Mouse (Mus musculus) Patski (cell line): ENCODE measurements around the gene E430018J23Rik. TPM values are rescaled to one million over a fixed set of nuclear protein-coding genes. Genes with fewer than 3 reads are reported as not detected.

Source experiments
- ATAC-seq: fragments of 100-300 bp; one replicate; pipeline ENCODE4 v1.8.0; 2021
- CTCF ChIA-PET: fragments of 350-600 bp; sonication (Branson Sonifier 250); formaldehyde crosslinking; loops from one replicate; lab custom pipeline; 2022; ENCODE audit warnings: inconsistent platforms; lab: Charles Lee
- POLR2A ChIA-PET: fragments of 350-600 bp; sonication (Branson Sonifier 250); formaldehyde crosslinking; loops from one replicate; lab custom pipeline; 2022; ENCODE audit warnings: antibody characterized with exemption, inconsistent platforms; lab: Charles Lee
- DNase-seq: peaks from one replicate; pipeline ENCODE4 v3.0.0-alpha.2; 2011; ENCODE audit warnings: low read depth, low spot score
- H3K27me3 ChIP-seq: fragments of 371-371 bp; one replicate; pipeline ENCODE4 v1.5.1; 2021
- CTCF ChIP-seq: fragments of 100-300 bp; IDR thresholded peaks from one replicate; pipeline ENCODE4 v1.5.1; 2021
- in situ Hi-C: fragments of 300-500 bp; cut with MboI; formaldehyde crosslinking; loops from 3 replicates; pipeline ENCODE4 v1.11.1; 2018; ENCODE audit warnings: low pct_unique_long_range_greater_than_20kb, mixed read lengths
- polyA plus RNA-seq: library from polyadenylated mRNA; unstranded; gene quantifications from one replicate; pipeline ENCODE4 v1.2.3, GENCODE M21; 2021

E430018J23Rik gene
- 10.0 TPM for polyA plus RNA-seq

DNA sequence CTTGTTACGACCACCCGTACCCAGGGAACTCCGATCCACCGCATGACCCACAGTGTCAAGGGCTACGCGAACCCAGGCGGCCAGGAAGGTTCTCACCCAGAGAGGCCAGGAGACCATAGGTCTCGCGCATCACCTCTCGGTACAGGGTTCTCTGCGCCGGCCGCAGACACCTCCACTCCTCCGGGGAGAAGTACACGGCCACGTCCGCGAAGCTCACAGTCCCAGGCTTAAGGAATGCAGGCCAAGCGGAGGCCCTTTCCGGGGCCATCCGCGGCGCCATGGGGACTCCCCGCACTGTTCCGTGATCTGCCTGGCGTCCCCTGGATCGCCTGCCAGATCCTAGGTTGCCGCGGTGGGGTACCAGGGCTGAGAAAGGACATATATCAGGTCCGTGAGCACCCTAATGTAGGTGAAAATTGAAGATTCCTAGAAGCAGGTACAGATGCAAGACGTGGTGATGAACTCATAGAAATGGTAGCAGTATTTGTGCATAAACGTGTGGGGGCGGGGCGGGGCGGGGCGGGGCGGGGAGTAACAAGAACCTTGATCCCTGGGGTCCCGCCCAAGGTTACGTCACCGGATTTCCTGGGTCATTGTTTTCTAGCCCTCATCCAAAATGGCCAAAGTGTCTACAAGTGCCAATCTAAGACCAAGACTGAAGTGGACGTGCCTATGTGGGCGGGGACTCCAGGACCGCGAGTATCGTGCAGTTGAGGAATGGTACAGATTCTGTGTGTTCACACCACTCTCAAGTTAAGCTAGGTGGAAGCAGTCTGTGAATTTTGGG is at the start of gene E430018J23Rik:
TSS of gene E430018J23Rik (minus strand) at position 473 of the 787 bp plus-strand sequence.
- ChIA-PET POLR2A (interaction anchor here (1.2 kb wide), 1 partner anchor 17 kb away, joined by 3 read pairs; the partner anchor contains the start of gene Zfp747), CTCF (interaction anchor here (1.3 kb wide), 1 partner anchor 84 kb away, joined by 3 read pairs; no protein-coding TSS in a partner anchor)
- peak; percentile 73 for ATAC-seq
- in situ Hi-C loops: no loop called here
- no peaks in the 10 kb centered on the region for H3K27me3 ChIP-seq
- peak; percentile 89 for DNase-seq
- no peak for TF ChIP-seq CTCF

GRCm38 (mm10) chr7:127437724-127438123 is 44.3 kb upstream of the E430018J23Rik start:
- CTCF ChIA-PET: no interaction called here
- POLR2A ChIA-PET: no interaction called here
- in situ Hi-C loops: no loop called here
- no peak for TF ChIP-seq CTCF
- DNase-seq: no peak
- no peak for ATAC-seq
- H3K27me3 ChIP-seq: peaks cover 1% of the 10 kb centered on the region

DNA sequence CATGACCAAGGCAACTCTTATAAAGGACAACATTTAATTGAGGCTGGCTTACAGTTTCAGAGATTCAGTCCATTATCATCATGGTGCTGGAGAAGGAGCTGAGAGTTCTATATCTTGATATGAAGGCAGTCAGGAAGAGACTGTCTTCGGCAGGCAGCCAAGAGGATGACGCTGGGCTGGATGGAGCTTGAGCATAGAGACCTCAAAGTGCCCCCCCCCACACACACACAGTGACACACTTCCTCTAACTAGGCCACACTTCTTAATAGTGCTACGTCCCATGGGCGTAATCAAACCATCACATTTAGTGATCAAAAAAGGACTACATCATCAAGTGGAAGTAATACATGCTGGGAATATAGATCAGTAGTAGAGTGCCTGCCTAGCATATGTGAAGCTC is 41.8 kb upstream of the E430018J23Rik start:
- ChIA-PET POLR2A (no interaction called here), CTCF (no interaction called here)
- in situ Hi-C loops: no loop called here
- no peak for TF ChIP-seq CTCF
- DNase-seq (no peak), ATAC-seq (no peak)
- peaks cover 16% of the 10 kb centered on the region for H3K27me3 ChIP-seq

GRCm38 (mm10) chr7:127426354-127426753 is 32.9 kb upstream of the E430018J23Rik start:
- in situ Hi-C loops: no loop called here
- ChIA-PET POLR2A (interaction anchor here (0.7 kb wide), 1 partner anchor 23 kb away, joined by 3 read pairs; the partner anchor contains the start of gene Zfp689), CTCF (interaction anchor here (1.2 kb wide), 1 partner anchor 34 kb away, joined by 3 read pairs; no protein-coding TSS in a partner anchor)
- DNase-seq: no peak
- H3K27me3 ChIP-seq: peaks cover under 1% of the 10 kb centered on the region
- TF ChIP-seq CTCF: no peak
- no peak for ATAC-seq

- no peaks in the 10 kb centered on the region for H3K27me3 ChIP-seq
- ATAC-seq (no peak), DNase-seq (no peak)
- in situ Hi-C loops: no loop called here
- ChIA-PET POLR2A (interaction anchor here (0.7 kb wide), 1 partner anchor 23 kb away, joined by 3 read pairs; the partner anchor contains the start of gene Zfp689), CTCF (interaction anchor here (1.2 kb wide), 1 partner anchor 34 kb away, joined by 3 read pairs; no protein-coding TSS in a partner anchor)
- TF ChIP-seq CTCF: no peak
Measured at GRCm38 (mm10) chr7:127425911-127426310, 32.5 kb upstream of the E430018J23Rik start.

DNA sequence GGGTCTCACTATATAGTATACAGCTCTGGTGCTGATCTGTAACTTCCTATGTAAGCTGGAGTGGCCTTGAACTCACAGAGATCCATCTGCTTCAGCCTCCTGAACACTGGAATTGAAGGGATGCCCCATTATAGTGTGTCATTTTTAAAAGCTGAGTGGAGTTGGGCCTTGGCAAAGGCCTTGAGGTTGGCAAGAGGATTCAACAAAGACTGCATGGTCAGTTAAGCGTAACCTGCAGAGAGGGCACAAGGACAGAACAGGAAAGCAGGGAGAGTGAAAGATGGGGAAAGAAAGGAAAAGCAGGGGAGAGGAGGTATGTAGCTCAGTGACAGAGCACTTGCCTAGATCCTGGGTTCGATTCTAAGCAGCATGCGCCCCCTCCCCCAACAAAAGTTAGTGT is 31.9 kb upstream of the E430018J23Rik start:
- in situ Hi-C loops: no loop called here
- DNase-seq: no peak
- no peak for ATAC-seq
- no peaks in the 10 kb centered on the region for H3K27me3 ChIP-seq
- ChIA-PET POLR2A (interaction anchor here (1.6 kb wide), 1 partner anchor 23 kb away, joined by 4 read pairs; no protein-coding TSS in a partner anchor), CTCF (interaction anchor here (1.2 kb wide), 1 partner anchor 35 kb away, joined by 3 read pairs; no protein-coding TSS in a partner anchor)
- no peak for TF ChIP-seq CTCF

- H3K27me3 ChIP-seq: no peaks in the 10 kb centered on the region
- no peak for DNase-seq
- no peak for TF ChIP-seq CTCF
- in situ Hi-C loops: no loop called here
- POLR2A ChIA-PET: interaction anchor here (1.0 kb wide), 1 partner anchor 26 kb away, joined by 3 read pairs; the partner anchor contains the start of gene Zfp689
- CTCF ChIA-PET: no interaction called here
- peak; percentile 21 for ATAC-seq
Measured at GRCm38 (mm10) chr7:127422247-127422646, 28.8 kb upstream of the E430018J23Rik start.

GRCm38 (mm10) chr7:127421388-127422191 is 28.2 kb upstream of the E430018J23Rik start, which contains the start of gene Zfp688:
TSS of gene Zfp688 (minus strand) at chr7:127422068.
- TF ChIP-seq CTCF: no peak
- peak; percentile 34 for DNase-seq
- ChIA-PET POLR2A (interaction anchor here (1.0 kb wide), 1 partner anchor 27 kb away, joined by 3 read pairs; the partner anchor contains the start of gene Zfp689), CTCF (no interaction called here)
- H3K27me3 ChIP-seq: no peaks in the 10 kb centered on the region
- ATAC-seq: peak; percentile 92
- in situ Hi-C loops: no loop called here

GRCm38 (mm10) chr7:127411418-127411817 is 18.0 kb upstream of the E430018J23Rik start:
- in situ Hi-C loops: no loop called here
- CTCF ChIA-PET: no interaction called here

More at GRCm38 (mm10) chr7:127411418-127411817, 18.0 kb upstream of the E430018J23Rik start:
- H3K27me3 ChIP-seq: no peaks in the 10 kb centered on the region
- POLR2A ChIA-PET: no interaction called here
- TF ChIP-seq CTCF: no peak
- DNase-seq (no peak), ATAC-seq (no peak)
